1 mouse cellular context compared by ENCODE assay signal in the genomic region with DNA sequence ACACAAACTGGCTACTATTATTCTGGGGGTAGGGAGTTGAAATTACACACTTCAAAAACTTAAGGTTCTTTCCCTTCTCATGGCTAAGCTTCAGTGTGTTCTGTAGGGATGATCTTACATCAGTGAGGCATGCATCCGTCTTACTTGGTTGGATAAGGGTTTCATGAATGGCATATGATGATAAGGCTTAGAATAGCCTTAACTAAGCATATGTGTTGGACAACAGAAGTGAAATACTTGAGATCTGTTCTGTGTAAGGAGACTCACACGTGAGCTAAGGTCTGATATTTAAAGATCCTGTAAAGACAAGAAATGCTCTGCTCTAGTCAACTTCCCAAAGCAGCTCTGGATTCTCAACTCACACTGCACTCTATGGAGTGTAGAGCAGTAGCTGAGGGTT.
TF ChIP-seq lines count a peak whose summit lies in the region.

No protein-coding gene starts in this region.

TF ChIP-seq in MEL, 35 proteins besides CTCF, POLR2A, EP300 and RAD21 (continued from another document):
- TF ChIP-seq UBTF (IDR thresholded peaks at IDR 0.05; ENCODE audit: borderline replicate concordance, insufficient read depth, low read depth, low read length) (no peak), TAL1 (IDR thresholded peaks at IDR 0.05; ENCODE audit: low read length) (0 out of 2 replicates have a peak, but pooled peaks have one; percentile 5), BHLHE40 (IDR thresholded peaks at IDR 0.05; ENCODE audit: borderline replicate concordance, low read depth, low read length) (peak; percentile 88), USF1 (IDR thresholded peaks at IDR 0.05; ENCODE audit: low read depth, low read length) (0 out of 2 replicates have a peak, but pooled peaks have one; percentile 28), TCF12 (IDR thresholded peaks at IDR 0.05; ENCODE audit: low read depth, low read length) (peak; percentile 61; the same call in 1 of the 2 replicates), MAZ (IDR thresholded peaks at IDR 0.05; ENCODE audit: low read depth, low read length) (no peak), MXI1 (IDR thresholded peaks at IDR 0.05; ENCODE audit: low read depth, low read length) (peak; percentile 60; the same call in 1 of the 2 replicates)
